Mouse (Mus musculus): Measurements from ENCODE around the gene Trappc11. TPM values are rescaled to one million over a fixed set of nuclear protein-coding genes. Genes with fewer than 3 reads are reported as not detected.

The Trappc11 gene
- total and polyA plus RNA-seq, 2 experiments from 2014 or later, result 26.0 to 48.7 TPM

- no peak overlapping the region for H3K9ac ChIP-seq
- H3K4me3 ChIP-seq (ENCODE audit: low read depth, low read length), result no peak overlapping the region
- WGBS, result 96% methylated on average over 15 of the region's 15 CpGs
- no peaks in the 10 kb centered on the region for H3K9me3 ChIP-seq (ENCODE audit: low read length)
- no peak for ATAC-seq
- peaks cover 75% of the 10 kb centered on the region for H3K36me3 ChIP-seq (ENCODE audit: insufficient read depth)
- H3K27me3 ChIP-seq (ENCODE audit: insufficient read depth, low read length), result no peaks in the 10 kb centered on the region
- no peak overlapping the region for H3K4me2 ChIP-seq (ENCODE audit: low read depth)
- no peak for TF ChIP-seq CTCF (IDR thresholded peaks at IDR 0.05; ENCODE audit: low read depth)
- no peak overlapping the region for H3K27ac ChIP-seq (ENCODE audit: low read depth, low read length)
- DNase-seq, result no peak
- H3K4me1 ChIP-seq (ENCODE audit: insufficient read depth), result no peaks in the 10 kb centered on the region
Observed at GRCm38 (mm10) chr8:47513601-47514000, 19.7 kb downstream of the Trappc11 start.

- TF ChIP-seq CTCF (IDR thresholded peaks at IDR 0.05; ENCODE audit: low read depth), result no peak
- Histone ChIP-seq H3K4me1 (ENCODE audit: insufficient read depth) (no peaks in the 10 kb centered on the region), H3K4me2 (ENCODE audit: low read depth) (no peak overlapping the region), H3K36me3 (ENCODE audit: insufficient read depth) (peaks cover 75% of the 10 kb centered on the region), H3K4me3 (ENCODE audit: low read depth, low read length) (no peak overlapping the region), H3K27me3 (ENCODE audit: insufficient read depth, low read length) (no peaks in the 10 kb centered on the region), H3K9me3 (ENCODE audit: low read length) (no peaks in the 10 kb centered on the region), H3K9ac (no peak overlapping the region), H3K27ac (ENCODE audit: low read depth, low read length) (no peak overlapping the region)
- ATAC-seq (no peak), DNase-seq (no peak)
- 93% methylated on average over 9 of the region's 9 CpGs for WGBS
Observed at GRCm38 (mm10) chr8:47510930-47511329, 22.3 kb downstream of the Trappc11 start.

- TF ChIP-seq CTCF (IDR thresholded peaks at IDR 0.05; ENCODE audit: low read depth), result no peak
- no peaks in the 10 kb centered on the region for H3K4me1 ChIP-seq (ENCODE audit: insufficient read depth)
- no peak overlapping the region for H3K4me2 ChIP-seq (ENCODE audit: low read depth)
- peaks cover 79% of the 10 kb centered on the region for H3K36me3 ChIP-seq (ENCODE audit: insufficient read depth)
- H3K9ac ChIP-seq, result no peak overlapping the region
- H3K9me3 ChIP-seq (ENCODE audit: low read length), result no peaks in the 10 kb centered on the region
- ATAC-seq, result no peak
- DNase-seq, result no peak
- H3K27me3 ChIP-seq (ENCODE audit: insufficient read depth, low read length), result no peaks in the 10 kb centered on the region
- H3K4me3 ChIP-seq (ENCODE audit: low read depth, low read length), result no peak overlapping the region
- H3K27ac ChIP-seq (ENCODE audit: low read depth, low read length), result no peak overlapping the region
- WGBS, result 85% methylated on average over 12 of the region's 12 CpGs
Observed at GRCm38 (mm10) chr8:47505431-47505830, 27.8 kb downstream of the Trappc11 start.

GRCm38 (mm10) chr8:47502546-47502945 lies 30.7 kb downstream of the Trappc11 start:
- H3K4me2 ChIP-seq (ENCODE audit: low read depth), result no peak overlapping the region
- H3K4me3 ChIP-seq (ENCODE audit: low read depth, low read length), result no peak overlapping the region
- no peaks in the 10 kb centered on the region for H3K9me3 ChIP-seq (ENCODE audit: low read length)
- H3K36me3 ChIP-seq (ENCODE audit: insufficient read depth), result peaks cover 75% of the 10 kb centered on the region
- H3K4me1 ChIP-seq (ENCODE audit: insufficient read depth), result no peaks in the 10 kb centered on the region
- no peak for ATAC-seq
- H3K9ac ChIP-seq, result no peak overlapping the region
- WGBS, result 96% methylated on average over 13 of the region's 13 CpGs
- no peaks in the 10 kb centered on the region for H3K27me3 ChIP-seq (ENCODE audit: insufficient read depth, low read length)
- TF ChIP-seq CTCF (IDR thresholded peaks at IDR 0.05; ENCODE audit: low read depth), result no peak
- no peak for DNase-seq
- no peak overlapping the region for H3K27ac ChIP-seq (ENCODE audit: low read depth, low read length)

GRCm38 (mm10) chr8:47501994-47502393 lies 31.3 kb downstream of the Trappc11 start:
- H3K27ac ChIP-seq (ENCODE audit: low read depth, low read length), result no peak overlapping the region
- 81% methylated on average over 2 of the region's 2 CpGs for WGBS
- no peaks in the 10 kb centered on the region for H3K9me3 ChIP-seq (ENCODE audit: low read length)
- H3K9ac ChIP-seq, result no peak overlapping the region
- peaks cover 76% of the 10 kb centered on the region for H3K36me3 ChIP-seq (ENCODE audit: insufficient read depth)
- no peak overlapping the region for H3K4me3 ChIP-seq (ENCODE audit: low read depth, low read length)
- H3K4me2 ChIP-seq (ENCODE audit: low read depth), result no peak overlapping the region
- no peak for DNase-seq
- no peaks in the 10 kb centered on the region for H3K27me3 ChIP-seq (ENCODE audit: insufficient read depth, low read length)
- TF ChIP-seq CTCF (IDR thresholded peaks at IDR 0.05; ENCODE audit: low read depth), result no peak
- H3K4me1 ChIP-seq (ENCODE audit: insufficient read depth), result no peaks in the 10 kb centered on the region
- ATAC-seq, result no peak

GRCm38 (mm10) chr8:47495428-47495827 lies 37.8 kb downstream of the Trappc11 start:
- Histone ChIP-seq H3K27me3 (ENCODE audit: insufficient read depth, low read length) (no peaks in the 10 kb centered on the region), H3K4me3 (ENCODE audit: low read depth, low read length) (no peak overlapping the region), H3K9me3 (ENCODE audit: low read length) (no peaks in the 10 kb centered on the region), H3K9ac (no peak overlapping the region), H3K36me3 (ENCODE audit: insufficient read depth) (peaks cover 80% of the 10 kb centered on the region), H3K4me1 (ENCODE audit: insufficient read depth) (no peaks in the 10 kb centered on the region), H3K27ac (ENCODE audit: low read depth, low read length) (no peak overlapping the region), H3K4me2 (ENCODE audit: low read depth) (no peak overlapping the region)
- 83% methylated on average over 6 of the region's 6 CpGs for WGBS
- no peak for TF ChIP-seq CTCF (IDR thresholded peaks at IDR 0.05; ENCODE audit: low read depth)
- DNase-seq (no peak), ATAC-seq (no peak)

GRCm38 (mm10) chr8:47494602-47495153 lies 38.6 kb downstream of the Trappc11 start:
- H3K36me3 ChIP-seq (ENCODE audit: insufficient read depth), result peaks cover 76% of the 10 kb centered on the region

More at GRCm38 (mm10) chr8:47494602-47495153, 38.6 kb downstream of the Trappc11 start:
- Histone ChIP-seq H3K27me3 (ENCODE audit: insufficient read depth, low read length) (no peaks in the 10 kb centered on the region), H3K4me3 (ENCODE audit: low read depth, low read length) (no peak overlapping the region), H3K27ac (ENCODE audit: low read depth, low read length) (no peak overlapping the region), H3K4me1 (ENCODE audit: insufficient read depth) (no peaks in the 10 kb centered on the region), H3K9me3 (ENCODE audit: low read length) (no peaks in the 10 kb centered on the region), H3K9ac (no peak overlapping the region), H3K4me2 (ENCODE audit: low read depth) (no peak overlapping the region)
- no peak for ATAC-seq
- no peak for DNase-seq
- WGBS, result 90% methylated on average over 12 of the region's 12 CpGs
- no peak for TF ChIP-seq CTCF (IDR thresholded peaks at IDR 0.05; ENCODE audit: low read depth)
